Mouse (Mus musculus) lung, postnatal 0 days (tissue): Measurements from ENCODE around the gene Dglucy.

Experiments used
- CTCF ChIP-seq: IDR thresholded peaks from 2 replicates; pipeline ENCODE4 v1.5.1; 2016; ENCODE audit warnings: antibody characterized with exemption, mild to moderate bottlenecking
- EP300 ChIP-seq: IDR thresholded peaks from 2 replicates; pipeline ENCODE4 v1.6.1; 2016; ENCODE audit warnings: antibody characterized with exemption, mild to moderate bottlenecking, control low read depth

- TF ChIP-seq CTCF = no peak
- TF ChIP-seq EP300 = no peak
These were observed 11.2 kb downstream of the Dglucy start for GRCm38 (mm10) chr12:100789981-100790550.
